Comparison of ENCODE assay signal across 8 mouse cellular contexts in the genomic region with DNA sequence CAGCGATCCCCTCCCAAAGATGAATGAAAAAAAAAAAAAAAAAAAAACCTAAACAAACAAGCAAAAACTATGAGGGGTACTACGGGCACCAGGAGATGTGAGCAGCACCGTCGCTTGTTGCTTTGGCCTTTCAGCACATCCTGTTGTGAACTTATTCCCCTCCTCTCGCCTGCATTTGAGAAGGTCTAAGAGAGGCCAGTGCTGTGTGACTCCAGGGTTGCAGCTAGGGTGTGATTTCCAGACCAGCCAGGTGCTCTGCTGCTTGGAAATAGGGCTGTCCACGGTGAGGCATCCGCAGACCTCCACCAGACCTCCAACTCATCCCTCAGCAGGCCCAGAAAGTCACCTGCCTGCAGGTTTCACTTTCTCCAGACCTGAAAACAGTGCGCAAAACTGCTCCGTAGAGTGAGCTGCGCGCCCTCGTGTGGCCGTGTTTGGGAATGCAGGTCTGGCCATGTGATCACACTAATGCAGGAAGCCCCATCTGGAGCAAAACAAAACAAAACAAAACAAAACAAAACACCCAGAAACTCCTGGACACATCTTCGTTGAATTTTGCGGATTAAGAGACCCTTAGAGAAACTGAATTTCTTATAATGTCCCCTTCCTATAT.
DNase-seq lines count a peak whose midpoint lies in the region; ATAC-seq and TF ChIP-seq lines count a peak whose summit lies in the region.

No protein-coding gene starts in this region.

- H3K4me2 ChIP-seq in forebrain, embryonic 12.5 days: peak overlapping the region; percentile 24; the same call in 1 of the 2 replicates
- peak overlapping the region; percentile 81 for H3K4me2 ChIP-seq in heart, postnatal 0 days (ENCODE audit: low read depth, low read length)
- H3K4me2 ChIP-seq in liver, embryonic 15.5 days: peak overlapping the region; percentile 71
- H3K4me2 ChIP-seq in neural tube, embryonic 11.5 days (ENCODE audit: low read depth): 0 out of 2 replicates have a peak overlapping the region, but pooled peaks have one; percentile 9
- peak overlapping the region; percentile 38 for H3K4me2 ChIP-seq in stomach, embryonic 16.5 days (ENCODE audit: low read depth, low read length)

- H3K9ac ChIP-seq in forebrain, embryonic 12.5 days: no peak overlapping the region
- 0 out of 2 replicates have a peak overlapping the region, but pooled peaks have one; percentile 29 for H3K9ac ChIP-seq in heart, postnatal 0 days (replicated peaks; ENCODE audit: low read depth, low read length)
- 0 out of 2 replicates have a peak overlapping the region, but pooled peaks have one; percentile 25 for H3K9ac ChIP-seq in liver, embryonic 15.5 days
- H3K9ac ChIP-seq in neural tube, embryonic 11.5 days (ENCODE audit: low read length): no peak overlapping the region
- no peak overlapping the region; the same call in 1 of the 2 replicates for H3K9ac ChIP-seq in stomach, embryonic 16.5 days (ENCODE audit: low read length)

- H3K4me3 ChIP-seq in E14TG2a.4 (replicated peaks; ENCODE audit: low read length): peak overlapping the region; percentile 7; the same call in 1 of the 2 replicates
- no peak overlapping the region for H3K4me3 ChIP-seq in forebrain, embryonic 12.5 days (replicated peaks)
- peak overlapping the region; percentile 49 for H3K4me3 ChIP-seq in heart, postnatal 0 days (ENCODE audit: low read depth, low read length)
- peak overlapping the region; percentile 52 for H3K4me3 ChIP-seq in liver, embryonic 15.5 days (replicated peaks)
- H3K4me3 ChIP-seq in neural tube, embryonic 11.5 days (ENCODE audit: low read depth, low read length): no peak overlapping the region
- H3K4me3 ChIP-seq in stomach, embryonic 16.5 days (replicated peaks; ENCODE audit: low read length): peak overlapping the region; percentile 13

- H3K9me3 ChIP-seq in E14TG2a.4 (ENCODE audit: low read length): no peaks in the 10 kb centered on the region
- no peaks in the 10 kb centered on the region for H3K9me3 ChIP-seq in forebrain, embryonic 12.5 days
- H3K9me3 ChIP-seq in heart, postnatal 0 days (replicated peaks; ENCODE audit: control insufficient read depth, low read length): no peaks in the 10 kb centered on the region
- H3K9me3 ChIP-seq in liver, embryonic 15.5 days (replicated peaks): no peaks in the 10 kb centered on the region
- no peaks in the 10 kb centered on the region for H3K9me3 ChIP-seq in neural tube, embryonic 11.5 days (ENCODE audit: control insufficient read depth, low read length)
- no peaks in the 10 kb centered on the region for H3K9me3 ChIP-seq in stomach, embryonic 16.5 days (replicated peaks; ENCODE audit: control insufficient read depth, low read length)

- H3K4me1 ChIP-seq in E14TG2a.4 (replicated peaks; ENCODE audit: low read depth, low read length): 0 out of 2 replicates have a peak, but pooled peaks cover 2% of the 10 kb centered on the region
- H3K4me1 ChIP-seq in forebrain, embryonic 12.5 days: no peaks in the 10 kb centered on the region
- H3K4me1 ChIP-seq in heart, postnatal 0 days (ENCODE audit: control insufficient read depth, insufficient read depth): no peaks in the 10 kb centered on the region
- H3K4me1 ChIP-seq in liver, embryonic 15.5 days (replicated peaks): peaks cover 7% of the 10 kb centered on the region
- peaks cover 2% of the 10 kb centered on the region; the same call in 1 of the 2 replicates for H3K4me1 ChIP-seq in neural tube, embryonic 11.5 days (ENCODE audit: control insufficient read depth, insufficient read depth, low read length)
- H3K4me1 ChIP-seq in stomach, embryonic 16.5 days (ENCODE audit: control insufficient read depth, insufficient read depth, low read length): no peaks in the 10 kb centered on the region

- no peaks in the 10 kb centered on the region for H3K36me3 ChIP-seq in E14TG2a.4 (ENCODE audit: insufficient read depth, low read length)
- no peaks in the 10 kb centered on the region for H3K36me3 ChIP-seq in forebrain, embryonic 12.5 days (replicated peaks)
- H3K36me3 ChIP-seq in heart, postnatal 0 days (replicated peaks; ENCODE audit: control insufficient read depth, insufficient read depth, low read length): no peaks in the 10 kb centered on the region
- H3K36me3 ChIP-seq in liver, embryonic 15.5 days (replicated peaks): no peaks in the 10 kb centered on the region
- no peaks in the 10 kb centered on the region for H3K36me3 ChIP-seq in neural tube, embryonic 11.5 days (ENCODE audit: control insufficient read depth, insufficient read depth, low read length)
- no peaks in the 10 kb centered on the region for H3K36me3 ChIP-seq in stomach, embryonic 16.5 days (ENCODE audit: control insufficient read depth, insufficient read depth, low read length)

- peak; percentile 51 for DNase-seq in c-Kit-positive CD71-positive TER-119-negative erythroid progenitor cells, embryonic 14.5 days (ENCODE audit: low read depth)
- DNase-seq in heart, postnatal 0 days (ENCODE audit: low spot score): peak; percentile 51
- peak; percentile 93 to 95 for DNase-seq in kidney, postnatal 4 days
- peak; percentile 83 for DNase-seq in neural tube, embryonic 11.5 days (ENCODE audit: low spot score)

- no peaks in the 10 kb centered on the region for H3K27me3 ChIP-seq in E14TG2a.4 (ENCODE audit: insufficient read depth, low read length)
- no peaks in the 10 kb centered on the region for H3K27me3 ChIP-seq in forebrain, embryonic 12.5 days
- no peaks in the 10 kb centered on the region for H3K27me3 ChIP-seq in heart, postnatal 0 days (ENCODE audit: control insufficient read depth, insufficient read depth, low read length)
- H3K27me3 ChIP-seq in liver, embryonic 15.5 days: no peaks in the 10 kb centered on the region
- H3K27me3 ChIP-seq in neural tube, embryonic 11.5 days (ENCODE audit: control insufficient read depth, insufficient read depth, low read length): no peaks in the 10 kb centered on the region
- no peaks in the 10 kb centered on the region for H3K27me3 ChIP-seq in stomach, embryonic 16.5 days (ENCODE audit: control insufficient read depth, insufficient read depth, low read length)

- peak; percentile 88 for TF ChIP-seq CTCF in E14TG2a.4 (conservative IDR thresholded peaks at IDR 0.05; ENCODE audit: low read length)
- TF ChIP-seq CTCF in heart, postnatal 0 days (IDR thresholded peaks at IDR 0.05; ENCODE audit: low read depth): peak; percentile 92

- no peak overlapping the region for H3K27ac ChIP-seq in forebrain, embryonic 12.5 days
- H3K27ac ChIP-seq in heart, postnatal 0 days (ENCODE audit: low read depth): no peak overlapping the region
- no peak overlapping the region for H3K27ac ChIP-seq in liver, embryonic 15.5 days (replicated peaks)
- H3K27ac ChIP-seq in neural tube, embryonic 11.5 days (ENCODE audit: low read depth, low read length): no peak overlapping the region
- H3K27ac ChIP-seq in stomach, embryonic 16.5 days (ENCODE audit: low read length): no peak overlapping the region

- ATAC-seq in forebrain, embryonic 12.5 days (ENCODE audit: low FRiP score): peak; percentile 51; the same call in 1 of the 2 replicates
- peak; percentile 71 for ATAC-seq in heart, postnatal 0 days (ENCODE audit: insufficient read depth, low read depth)
- ATAC-seq in liver, embryonic 15.5 days (ENCODE audit: insufficient read depth): 0 out of 2 replicates have a peak, but pooled peaks have one; percentile 40
- ATAC-seq in neural tube, embryonic 11.5 days (ENCODE audit: insufficient read depth, low FRiP score, low TSS enrichment): peak; percentile 31; the same call in 1 of the 2 replicates
- ATAC-seq in stomach, embryonic 16.5 days (ENCODE audit: insufficient read depth, low FRiP score): peak; percentile 49; the same call in 1 of the 2 replicates

- 30% methylated on average over 15 of the region's 15 CpGs for WGBS in forebrain, embryonic 12.5 days
- WGBS in heart, postnatal 0 days: 15% methylated on average over 15 of the region's 15 CpGs
- 12% methylated on average over 15 of the region's 15 CpGs for WGBS in liver, embryonic 15.5 days (ENCODE audit: insufficient replicate concordance)
- WGBS in neural tube, embryonic 11.5 days: 26% methylated on average over 15 of the region's 15 CpGs
- WGBS in stomach, embryonic 16.5 days: 23% methylated on average over 15 of the region's 15 CpGs

- TF ChIP-seq EP300 in heart, postnatal 0 days (IDR thresholded peaks at IDR 0.05; ENCODE audit: low read depth): no peak

Comparison
In these comparisons a context has a peak if more than half of its experiments do, and no peak if none do; other contexts are left out.
1. H3K4me3 ChIP-seq: peak in E14TG2a.4 (single experiment), heart, postnatal 0 days (single experiment), liver, embryonic 15.5 days (single experiment) and stomach, embryonic 16.5 days (single experiment); none in forebrain, embryonic 12.5 days (single experiment) and neural tube, embryonic 11.5 days (single experiment).
2. H3K4me2 ChIP-seq: peak in every context shown above with its lines; median percentile 81 in heart, postnatal 0 days; 71 in liver, embryonic 15.5 days; 38 in stomach, embryonic 16.5 days; 24 in forebrain, embryonic 12.5 days; 9 in neural tube, embryonic 11.5 days.
3. H3K9ac ChIP-seq: peak in heart, postnatal 0 days (single experiment) and liver, embryonic 15.5 days (single experiment); none in forebrain, embryonic 12.5 days (single experiment), neural tube, embryonic 11.5 days (single experiment) and stomach, embryonic 16.5 days (single experiment).
4. Peak in every context shown above with its lines, with median percentiles within 50 percentile points of each other: DNase-seq and ATAC-seq.